Mouse (Mus musculus) liver, postnatal 0 days (tissue): ENCODE measurements around the gene Slc35g1.

Experiments used
- CTCF ChIP-seq: sonication (generic); IDR thresholded peaks from 2 replicates; pipeline ENCODE4 v1.5.1; 2016; ENCODE audit warnings: antibody characterized with exemption, low read depth
- EP300 ChIP-seq: IDR thresholded peaks from 2 replicates; pipeline ENCODE4 v1.6.1; 2016; ENCODE audit warnings: antibody characterized with exemption, low read depth, mild to moderate bottlenecking

DNA sequence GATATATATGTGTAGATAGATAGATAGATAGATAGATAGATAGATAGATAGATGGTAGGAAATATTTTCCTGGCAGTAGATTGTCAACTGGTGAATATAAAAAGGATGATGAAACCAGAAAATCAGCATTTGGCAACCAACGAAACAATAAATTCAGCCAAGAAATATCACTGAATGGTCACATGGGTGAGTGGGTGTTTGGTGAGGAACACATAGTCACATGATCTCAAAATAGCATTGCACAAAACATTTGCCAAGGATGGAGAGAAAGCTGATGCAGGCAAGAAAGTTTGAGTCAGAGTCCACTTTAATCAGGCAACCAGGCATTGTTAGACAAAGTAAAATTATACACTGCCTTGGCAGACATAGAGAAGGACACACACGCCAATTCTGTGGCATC is 37.6 kb downstream of the Slc35g1 start:
- TF ChIP-seq EP300 (no peak), CTCF (no peak)
